Mouse (Mus musculus): Measurements from ENCODE around the gene Naaladl2.

Naaladl2 gene

DNA sequence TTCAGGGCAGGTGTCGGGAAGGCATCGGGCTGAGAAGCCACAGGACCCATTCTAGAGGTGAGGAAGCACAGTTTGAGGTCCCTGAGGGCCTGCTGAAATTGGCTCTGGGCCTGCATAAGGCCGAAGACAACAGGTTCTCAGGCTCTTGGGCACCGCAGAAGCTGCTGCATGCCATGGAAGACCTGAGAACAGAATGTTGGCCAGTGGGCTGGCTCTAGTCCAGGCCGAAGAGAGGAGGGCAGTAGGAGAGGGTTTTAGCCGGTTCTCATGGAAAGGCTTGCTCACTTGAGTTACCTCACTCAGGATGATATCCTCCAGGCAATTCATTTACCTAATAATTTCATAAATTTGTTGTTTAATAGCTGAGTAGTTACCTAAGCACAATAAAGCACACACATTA, 1025.9 kb downstream of the Naaladl2 start:
- DNase-seq (ENCODE audit: low read depth, low spot score): no peak
- Histone ChIP-seq H3K27me3 (ENCODE audit: control insufficient read depth, insufficient read depth, low read length, poor library complexity, severe bottlenecking) (no peaks in the 10 kb centered on the region), H3K36me3 (ENCODE audit: control insufficient read depth, insufficient read depth, low read length, poor library complexity, severe bottlenecking) (no peaks in the 10 kb centered on the region)

DNA sequence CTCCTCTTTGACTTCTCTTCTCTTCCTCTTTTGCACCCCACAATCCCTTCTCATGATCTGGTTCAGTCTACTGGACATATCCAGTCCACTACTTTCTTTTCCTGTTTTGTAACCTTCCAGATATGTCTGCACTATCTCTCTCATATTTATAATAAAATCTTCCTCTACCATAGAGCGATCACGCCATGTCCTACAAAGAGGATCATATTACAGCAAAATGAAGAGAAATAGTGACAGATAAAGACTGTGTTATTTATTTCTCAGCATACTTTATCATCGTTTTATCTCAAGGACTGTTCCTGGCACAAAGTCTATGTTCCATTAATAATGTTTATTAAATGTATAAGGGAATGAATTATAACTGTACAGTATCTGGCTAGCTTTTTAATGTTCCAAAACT, 1029.2 kb downstream of the Naaladl2 start:
- DNase-seq (ENCODE audit: low read depth, low spot score): no peak
- no peaks in the 10 kb centered on the region for H3K36me3 ChIP-seq (ENCODE audit: control insufficient read depth, insufficient read depth, low read length, poor library complexity, severe bottlenecking)
- no peaks in the 10 kb centered on the region for H3K27me3 ChIP-seq (ENCODE audit: control insufficient read depth, insufficient read depth, low read length, poor library complexity, severe bottlenecking)

GRCm38 (mm10) chr3:24113360-24113759, 1030.7 kb downstream of the Naaladl2 start:
- no peak for DNase-seq (ENCODE audit: low read depth, low spot score)
- Histone ChIP-seq H3K27me3 (ENCODE audit: control insufficient read depth, insufficient read depth, low read length, poor library complexity, severe bottlenecking) (no peaks in the 10 kb centered on the region), H3K36me3 (ENCODE audit: control insufficient read depth, insufficient read depth, low read length, poor library complexity, severe bottlenecking) (no peaks in the 10 kb centered on the region)

- H3K27me3 ChIP-seq (ENCODE audit: control insufficient read depth, insufficient read depth, low read length, poor library complexity, severe bottlenecking): no peaks in the 10 kb centered on the region
- no peaks in the 10 kb centered on the region for H3K36me3 ChIP-seq (ENCODE audit: control insufficient read depth, insufficient read depth, low read length, poor library complexity, severe bottlenecking)
- DNase-seq (ENCODE audit: low read depth, low spot score): no peak
These were observed 1037.7 kb downstream of the Naaladl2 start for GRCm38 (mm10) chr3:24106391-24106790.

- H3K36me3 ChIP-seq (ENCODE audit: control insufficient read depth, insufficient read depth, low read length, poor library complexity, severe bottlenecking): no peaks in the 10 kb centered on the region
- no peaks in the 10 kb centered on the region for H3K27me3 ChIP-seq (ENCODE audit: control insufficient read depth, insufficient read depth, low read length, poor library complexity, severe bottlenecking)
- DNase-seq (ENCODE audit: low read depth, low spot score): no peak
These were observed 1064.3 kb downstream of the Naaladl2 start for GRCm38 (mm10) chr3:24079761-24080160.

GRCm38 (mm10) chr3:24071169-24071797, 1072.8 kb downstream of the Naaladl2 start:
- Histone ChIP-seq H3K36me3 (ENCODE audit: control insufficient read depth, insufficient read depth, low read length, poor library complexity, severe bottlenecking) (no peaks in the 10 kb centered on the region), H3K27me3 (ENCODE audit: control insufficient read depth, insufficient read depth, low read length, poor library complexity, severe bottlenecking) (no peaks in the 10 kb centered on the region)
- no peak for DNase-seq (ENCODE audit: low read depth, low spot score)

- H3K27me3 ChIP-seq (ENCODE audit: control insufficient read depth, insufficient read depth, low read length, poor library complexity, severe bottlenecking): no peaks in the 10 kb centered on the region
- H3K36me3 ChIP-seq (ENCODE audit: control insufficient read depth, insufficient read depth, low read length, poor library complexity, severe bottlenecking): no peaks in the 10 kb centered on the region
- DNase-seq (ENCODE audit: low read depth, low spot score): no peak
These were observed 1073.5 kb downstream of the Naaladl2 start for GRCm38 (mm10) chr3:24070424-24071168.

GRCm38 (mm10) chr3:24048217-24048616, 1095.8 kb downstream of the Naaladl2 start:
- no peak for DNase-seq (ENCODE audit: low read depth, low spot score)
- Histone ChIP-seq H3K36me3 (ENCODE audit: control insufficient read depth, insufficient read depth, low read length, poor library complexity, severe bottlenecking) (no peaks in the 10 kb centered on the region), H3K27me3 (ENCODE audit: control insufficient read depth, insufficient read depth, low read length, poor library complexity, severe bottlenecking) (no peaks in the 10 kb centered on the region)

- no peak for DNase-seq (ENCODE audit: low read depth, low spot score)
- no peaks in the 10 kb centered on the region for H3K36me3 ChIP-seq (ENCODE audit: control insufficient read depth, insufficient read depth, low read length, poor library complexity, severe bottlenecking)
- H3K27me3 ChIP-seq (ENCODE audit: control insufficient read depth, insufficient read depth, low read length, poor library complexity, severe bottlenecking): no peaks in the 10 kb centered on the region
These were observed 1142.3 kb downstream of the Naaladl2 start for GRCm38 (mm10) chr3:24001741-24002140.

GRCm38 (mm10) chr3:23973727-23974126, 1170.3 kb downstream of the Naaladl2 start:
- Histone ChIP-seq H3K36me3 (ENCODE audit: control insufficient read depth, insufficient read depth, low read length, poor library complexity, severe bottlenecking) (no peaks in the 10 kb centered on the region), H3K27me3 (ENCODE audit: control insufficient read depth, insufficient read depth, low read length, poor library complexity, severe bottlenecking) (no peaks in the 10 kb centered on the region)
- no peak for DNase-seq (ENCODE audit: low read depth, low spot score)

GRCm38 (mm10) chr3:23972747-23973667, 1171.1 kb downstream of the Naaladl2 start:
- no peak for DNase-seq (ENCODE audit: low read depth, low spot score)
- no peaks in the 10 kb centered on the region for H3K27me3 ChIP-seq (ENCODE audit: control insufficient read depth, insufficient read depth, low read length, poor library complexity, severe bottlenecking)
- H3K36me3 ChIP-seq (ENCODE audit: control insufficient read depth, insufficient read depth, low read length, poor library complexity, severe bottlenecking): no peaks in the 10 kb centered on the region

GRCm38 (mm10) chr3:23962961-23963621, 1181.0 kb downstream of the Naaladl2 start:
- Histone ChIP-seq H3K36me3 (ENCODE audit: control insufficient read depth, insufficient read depth, low read length, poor library complexity, severe bottlenecking) (no peaks in the 10 kb centered on the region), H3K27me3 (ENCODE audit: control insufficient read depth, insufficient read depth, low read length, poor library complexity, severe bottlenecking) (no peaks in the 10 kb centered on the region)
- DNase-seq (ENCODE audit: low read depth, low spot score): no peak

GRCm38 (mm10) chr3:23946182-23946581, 1197.9 kb downstream of the Naaladl2 start:
- no peak for DNase-seq (ENCODE audit: low read depth, low spot score)
- Histone ChIP-seq H3K27me3 (ENCODE audit: control insufficient read depth, insufficient read depth, low read length, poor library complexity, severe bottlenecking) (no peaks in the 10 kb centered on the region), H3K36me3 (ENCODE audit: control insufficient read depth, insufficient read depth, low read length, poor library complexity, severe bottlenecking) (no peaks in the 10 kb centered on the region)

DNA sequence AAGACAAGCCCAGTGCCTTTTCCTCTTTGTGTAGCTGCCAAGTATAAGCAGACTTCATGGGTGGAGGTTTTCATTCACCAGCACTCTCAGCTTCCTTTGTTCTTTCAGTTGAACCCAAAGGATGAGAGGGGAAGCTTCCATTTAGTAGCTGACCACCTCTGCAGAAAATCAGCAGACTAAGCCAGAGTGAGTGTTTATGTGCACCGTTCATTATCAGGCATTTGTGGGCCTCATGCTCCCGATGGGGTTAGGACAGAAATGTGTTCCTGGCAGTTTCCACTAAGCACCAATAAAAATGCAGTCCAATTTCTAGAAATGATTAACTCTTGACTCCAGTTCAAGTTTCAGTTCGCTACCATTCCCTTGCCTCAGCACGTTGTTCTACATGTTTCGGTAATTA, 1206.8 kb downstream of the Naaladl2 start:
- DNase-seq (ENCODE audit: low read depth, low spot score): no peak
- no peaks in the 10 kb centered on the region for H3K27me3 ChIP-seq (ENCODE audit: control insufficient read depth, insufficient read depth, low read length, poor library complexity, severe bottlenecking)
- no peaks in the 10 kb centered on the region for H3K36me3 ChIP-seq (ENCODE audit: control insufficient read depth, insufficient read depth, low read length, poor library complexity, severe bottlenecking)
